Comparison of ENCODE assay signal across 18 mouse cellular contexts in the genomic region with DNA sequence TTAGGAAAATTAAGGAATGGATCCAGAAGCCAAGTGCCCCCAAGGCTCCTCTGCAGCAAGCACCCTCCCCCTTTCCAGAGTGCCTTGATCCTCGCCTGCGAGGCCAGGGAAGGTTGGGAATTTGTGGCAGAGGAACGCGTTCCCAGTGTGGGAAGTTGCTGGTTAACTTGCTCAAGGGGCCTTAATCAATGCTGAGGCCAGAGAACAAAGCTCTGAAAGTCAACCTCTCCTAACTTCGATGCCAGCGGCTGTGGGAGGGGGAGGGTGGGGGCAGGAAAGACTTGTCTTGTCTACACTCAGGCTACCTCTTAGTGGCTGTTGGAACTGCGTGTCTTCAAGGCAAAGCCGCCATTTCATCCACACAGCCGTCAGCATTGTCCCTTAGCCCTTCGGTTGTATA. TPM values are rescaled to one million over a fixed set of nuclear protein-coding genes. Genes with fewer than 3 reads are reported as not detected.
DNase-seq lines count a peak whose midpoint lies in the region; ATAC-seq and TF ChIP-seq lines count a peak whose summit lies in the region.
"Had no signal": no experiment of that assay in that cellular context is flagged by ENCODE, and none has a peak within 500 bp of the region (broad histone marks: within the 10 kb centered on the region; RNA-seq: fewer than 3 reads in every experiment).

No protein-coding gene starts in this region.

- H3K4me3 ChIP-seq in forebrain, embryonic 10.5 days, result 0 out of 2 replicates have a peak overlapping the region, but pooled peaks have one; percentile 1
- no peak overlapping the region for H3K4me3 ChIP-seq in forebrain, embryonic 12.5 days (replicated peaks)
- H3K4me3 ChIP-seq in lung, embryonic 14.5 days (ENCODE audit: low read depth, low read length), result peak overlapping the region; percentile 35
- H3K4me3 ChIP-seq in kidney, embryonic 16.5 days (ENCODE audit: low read length), result peak overlapping the region; percentile 47
- no peak overlapping the region for H3K4me3 ChIP-seq in forebrain, embryonic 16.5 days (replicated peaks; ENCODE audit: low read length)

- TF ChIP-seq CTCF in lung, embryonic 14.5 days (IDR thresholded peaks at IDR 0.05; ENCODE audit: low read depth), result no peak

- no peak overlapping the region for H3K9ac ChIP-seq in forebrain, embryonic 12.5 days
- peak overlapping the region; percentile 64 for H3K9ac ChIP-seq in lung, embryonic 14.5 days
- peak overlapping the region; percentile 13 for H3K9ac ChIP-seq in kidney, embryonic 16.5 days (replicated peaks; ENCODE audit: low read length)
- H3K9ac ChIP-seq in forebrain, embryonic 16.5 days (replicated peaks; ENCODE audit: low read depth, low read length), result no peak overlapping the region

- WGBS in forebrain, embryonic 10.5 days, result 65% methylated on average over 10 of the region's 10 CpGs
- WGBS in forebrain, embryonic 12.5 days, result 76% methylated on average over 10 of the region's 10 CpGs
- 57% methylated on average over 10 of the region's 10 CpGs for WGBS in lung, embryonic 14.5 days
- WGBS in kidney, embryonic 16.5 days, result 58% methylated on average over 10 of the region's 10 CpGs
- 75% methylated on average over 10 of the region's 10 CpGs for WGBS in forebrain, embryonic 16.5 days

- DNase-seq in forebrain, embryonic 10.5 days (ENCODE audit: extremely low spot score, low spot score), result no peak
- DNase-seq in lung, embryonic 14.5 days, result peak; percentile 19
- DNase-seq in lung, postnatal 10 days, result no peak
- DNase-seq in yolk sac, embryonic 10.5 days (ENCODE audit: low spot score), result peak; percentile 44
- DNase-seq in gastrocnemius, postnatal 25 days, result no peak
- DNase-seq: adrenal gland, adult 2 months; cerebellum, adult 8-10 months; heart, postnatal 4 days had no signal

- H3K27ac ChIP-seq in forebrain, embryonic 10.5 days, result no peak overlapping the region
- H3K27ac ChIP-seq in forebrain, embryonic 12.5 days, result no peak overlapping the region
- peak overlapping the region; percentile 40; the same call in 1 of the 2 replicates for H3K27ac ChIP-seq in lung, embryonic 14.5 days (ENCODE audit: low read depth)
- H3K27ac ChIP-seq in kidney, embryonic 16.5 days (ENCODE audit: low read length), result peak overlapping the region; percentile 57
- H3K27ac ChIP-seq in forebrain, embryonic 16.5 days (ENCODE audit: low read length), result no peak overlapping the region

- no peaks in the 10 kb centered on the region for H3K9me3 ChIP-seq in forebrain, embryonic 10.5 days
- H3K9me3 ChIP-seq in forebrain, embryonic 12.5 days, result no peaks in the 10 kb centered on the region
- H3K9me3 ChIP-seq in lung, embryonic 14.5 days (ENCODE audit: low read depth, low read length), result no peaks in the 10 kb centered on the region
- H3K9me3 ChIP-seq in kidney, embryonic 16.5 days (ENCODE audit: low read length), result no peaks in the 10 kb centered on the region
- H3K9me3 ChIP-seq in forebrain, embryonic 16.5 days (ENCODE audit: control insufficient read depth, low read length), result no peaks in the 10 kb centered on the region

- H3K36me3 ChIP-seq in forebrain, embryonic 10.5 days (replicated peaks), result no peaks in the 10 kb centered on the region
- no peaks in the 10 kb centered on the region for H3K36me3 ChIP-seq in forebrain, embryonic 12.5 days (replicated peaks)
- no peaks in the 10 kb centered on the region for H3K36me3 ChIP-seq in lung, embryonic 14.5 days (ENCODE audit: insufficient read depth)
- H3K36me3 ChIP-seq in kidney, embryonic 16.5 days (ENCODE audit: insufficient read depth, low read length), result no peaks in the 10 kb centered on the region
- H3K36me3 ChIP-seq in forebrain, embryonic 16.5 days (ENCODE audit: control insufficient read depth, insufficient read depth), result no peaks in the 10 kb centered on the region

- H3K4me2 ChIP-seq in forebrain, embryonic 12.5 days, result no peak overlapping the region
- peak overlapping the region; percentile 53 for H3K4me2 ChIP-seq in lung, embryonic 14.5 days
- H3K4me2 ChIP-seq in kidney, embryonic 16.5 days (replicated peaks; ENCODE audit: low read depth, low read length), result peak overlapping the region; percentile 55
- H3K4me2 ChIP-seq in forebrain, embryonic 16.5 days (ENCODE audit: low read length), result no peak overlapping the region
- H3K4me2 ChIP-seq: midbrain, embryonic 11.5 days had no signal

- H3K27me3 ChIP-seq in forebrain, embryonic 10.5 days (ENCODE audit: poor library complexity, severe bottlenecking), result no peaks in the 10 kb centered on the region
- H3K27me3 ChIP-seq in forebrain, embryonic 12.5 days, result peaks cover 6% of the 10 kb centered on the region; the same call in 1 of the 2 replicates
- H3K27me3 ChIP-seq in lung, embryonic 14.5 days (ENCODE audit: insufficient read depth, low read length), result no peaks in the 10 kb centered on the region
- H3K27me3 ChIP-seq in kidney, embryonic 16.5 days (ENCODE audit: insufficient read depth, low read length), result no peaks in the 10 kb centered on the region
- no peaks in the 10 kb centered on the region for H3K27me3 ChIP-seq in forebrain, embryonic 16.5 days (replicated peaks; ENCODE audit: control insufficient read depth, insufficient read depth, low read length)
- H3K27me3 ChIP-seq: CH12.LX had no signal

- ATAC-seq in forebrain, embryonic 12.5 days (ENCODE audit: low FRiP score), result no peak
- no peak for ATAC-seq in lung, embryonic 14.5 days (ENCODE audit: insufficient read depth)
- ATAC-seq in kidney, embryonic 16.5 days (ENCODE audit: low FRiP score, low TSS enrichment), result no peak
- no peak for ATAC-seq in forebrain, embryonic 16.5 days
- ATAC-seq: inflammation-experienced regulatory T-cells, adult 6 months had no signal

- H3K4me1 ChIP-seq in forebrain, embryonic 10.5 days, result peaks cover 11% of the 10 kb centered on the region
- H3K4me1 ChIP-seq in forebrain, embryonic 12.5 days, result no peaks in the 10 kb centered on the region
- no peaks in the 10 kb centered on the region for H3K4me1 ChIP-seq in lung, embryonic 14.5 days (ENCODE audit: insufficient read depth)
- H3K4me1 ChIP-seq in kidney, embryonic 16.5 days (ENCODE audit: insufficient read depth, low read length), result peaks cover 11% of the 10 kb centered on the region
- no peaks in the 10 kb centered on the region for H3K4me1 ChIP-seq in forebrain, embryonic 16.5 days (replicated peaks; ENCODE audit: control insufficient read depth, insufficient read depth, low read length)

RNA-seq across cellular contexts. Expression of a gene that starts 1.5 kb away (rescaled TPM):
- 0.10 and 0.41 TPM in 2 replicates for polyA plus RNA-seq in forebrain, embryonic 10.5 days (2016; fragmentation: Nextera tagmentation; extraction: Ambion mirVana)
- polyA plus RNA-seq in forebrain, embryonic 12.5 days (2016; fragmentation: Nextera tagmentation; extraction: Ambion mirVana), result 0.22 and 0.37 TPM in 2 replicates
- 2.1 and 3.0 TPM in 2 replicates for polyA plus RNA-seq in lung, embryonic 14.5 days (2014; fragmentation: Nextera tagmentation; extraction: Ambion mirVana)
- polyA plus RNA-seq in kidney, embryonic 16.5 days (2015; fragmentation: Nextera tagmentation; extraction: Ambion mirVana), result 7.4 and 10.1 TPM in 2 replicates
- not detected in 2 replicates for polyA plus RNA-seq in forebrain, embryonic 16.5 days (2015; fragmentation: Nextera tagmentation; extraction: Ambion mirVana)
- not detected for total RNA-seq in gastrocnemius, postnatal 25 days (2021)
- total RNA-seq: gastrocnemius, adult 18-20 months; left cerebral cortex, postnatal 36 days; neutrophil, adult 5-6 weeks had no signal
- polyA plus RNA-seq: midbrain, embryonic 11.5 days had no signal

RNA-seq across cellular contexts. Expression of a gene that starts 31.7 kb away (rescaled TPM):
- polyA plus RNA-seq in forebrain, embryonic 10.5 days (2016; fragmentation: Nextera tagmentation; extraction: Ambion mirVana), result 0.72 and 1.1 TPM in 2 replicates
- 1.3 and 1.4 TPM in 2 replicates for polyA plus RNA-seq in forebrain, embryonic 12.5 days (2016; fragmentation: Nextera tagmentation; extraction: Ambion mirVana)
- 1.3 TPM in 2 replicates for polyA plus RNA-seq in lung, embryonic 14.5 days (2014; fragmentation: Nextera tagmentation; extraction: Ambion mirVana)
- polyA plus RNA-seq in kidney, embryonic 16.5 days (2015; fragmentation: Nextera tagmentation; extraction: Ambion mirVana), result 1.3 and 2.5 TPM in 2 replicates
- polyA plus RNA-seq in forebrain, embryonic 16.5 days (2015; fragmentation: Nextera tagmentation; extraction: Ambion mirVana), result 0.60 and 1.5 TPM in 2 replicates
- not detected for total RNA-seq in gastrocnemius, postnatal 25 days (2021)
- total RNA-seq: gastrocnemius, adult 18-20 months; layer of hippocampus, postnatal 10 days; left cerebral cortex, postnatal 36 days had no signal

RNA-seq across cellular contexts. Expression of a gene that starts 44.1 kb away (rescaled TPM):
- polyA plus RNA-seq in forebrain, embryonic 10.5 days (2016; fragmentation: Nextera tagmentation; extraction: Ambion mirVana), result 0.72 and 1.1 TPM in 2 replicates
- 0.70 and 1.2 TPM in 2 replicates for polyA plus RNA-seq in forebrain, embryonic 12.5 days (2016; fragmentation: Nextera tagmentation; extraction: Ambion mirVana)
- polyA plus RNA-seq in lung, embryonic 14.5 days (2014; fragmentation: Nextera tagmentation; extraction: Ambion mirVana), result 0.47 and 0.60 TPM in 2 replicates
- polyA plus RNA-seq in kidney, embryonic 16.5 days (2015; fragmentation: Nextera tagmentation; extraction: Ambion mirVana), result 0.90 and 1.2 TPM in 2 replicates
- 1.0 and 1.4 TPM in 2 replicates for polyA plus RNA-seq in forebrain, embryonic 16.5 days (2015; fragmentation: Nextera tagmentation; extraction: Ambion mirVana)
- under 1 TPM; 0.51 to 0.80 TPM for total RNA-seq in gastrocnemius, postnatal 25 days (2021)

RNA-seq across cellular contexts. Expression of a gene that starts 52.1 kb away (rescaled TPM):
- polyA plus RNA-seq in forebrain, embryonic 10.5 days (2016; fragmentation: Nextera tagmentation; extraction: Ambion mirVana), result 81.2 and 86.9 TPM in 2 replicates
- 68.9 and 69.0 TPM in 2 replicates for polyA plus RNA-seq in forebrain, embryonic 12.5 days (2016; fragmentation: Nextera tagmentation; extraction: Ambion mirVana)
- polyA plus RNA-seq in lung, embryonic 14.5 days (2014; fragmentation: Nextera tagmentation; extraction: Ambion mirVana), result 49.4 and 55.7 TPM in 2 replicates
- polyA plus RNA-seq in kidney, embryonic 16.5 days (2015; fragmentation: Nextera tagmentation; extraction: Ambion mirVana), result 48.3 and 48.7 TPM in 2 replicates
- polyA plus RNA-seq in forebrain, embryonic 16.5 days (2015; fragmentation: Nextera tagmentation; extraction: Ambion mirVana), result 43.2 and 45.8 TPM in 2 replicates
- total RNA-seq in gastrocnemius, postnatal 25 days (2021), result 1 to 10 TPM; 2.2 to 4.3 TPM

Comparison
In these comparisons a context has a peak if more than half of its experiments do, and no peak if none do; other contexts are left out.
1. DNase-seq: peak in lung, embryonic 14.5 days (single experiment) and yolk sac, embryonic 10.5 days (single experiment); none in forebrain, embryonic 10.5 days (single experiment), lung, postnatal 10 days (single experiment) and gastrocnemius, postnatal 25 days (single experiment).
2. H3K4me3 ChIP-seq: peak in forebrain, embryonic 10.5 days (single experiment), lung, embryonic 14.5 days (single experiment) and kidney, embryonic 16.5 days (single experiment); none in forebrain, embryonic 12.5 days (single experiment) and forebrain, embryonic 16.5 days (single experiment).
3. H3K27ac ChIP-seq: peak in lung, embryonic 14.5 days (single experiment) and kidney, embryonic 16.5 days (single experiment); none in forebrain, embryonic 10.5 days (single experiment), forebrain, embryonic 12.5 days (single experiment) and forebrain, embryonic 16.5 days (single experiment).
4. H3K4me2 ChIP-seq: peak in lung, embryonic 14.5 days (single experiment) and kidney, embryonic 16.5 days (single experiment); none in forebrain, embryonic 12.5 days (single experiment) and forebrain, embryonic 16.5 days (single experiment).
5. H3K9ac ChIP-seq: peak in lung, embryonic 14.5 days (single experiment) and kidney, embryonic 16.5 days (single experiment); none in forebrain, embryonic 12.5 days (single experiment) and forebrain, embryonic 16.5 days (single experiment).